Mouse (Mus musculus): ENCODE results near the gene Nol9.

GRCm38 (mm10) chr4:152077191-152077590 lies 38.1 kb downstream of the Nol9 start:
- TF ChIP-seq GATA1 (IDR thresholded peaks at IDR 0.05; ENCODE audit: borderline replicate concordance, low read length) (no peak), FLI1 (IDR thresholded peaks at IDR 0.05; ENCODE audit: low read length) (no peak)

Measured in megakaryocyte, embryonic 14.5 days (primary cell).